Mouse (Mus musculus) embryonic facial prominence, embryonic 13.5 days (tissue): ENCODE results near the gene Arel1. TPM values are rescaled to one million over a fixed set of nuclear protein-coding genes. Genes with fewer than 3 reads are reported as not detected.

Experiments used
- ATAC-seq: fragments of 200-750 bp; cut with Nextera tagmentation; 2 replicates; pipeline ENCODE4 v1.8.0; 2017; ENCODE audit warnings: low read depth; ENCODE audit not compliant: insufficient number of reproducible peaks, insufficient read depth, low FRiP score, low TSS enrichment
- H3K27ac ChIP-seq: fragments of 300-500 bp; sonication (generic); 2 replicates; pipeline ENCODE4 v1.5.1; 2015; ENCODE audit warnings: moderate library complexity, mild to moderate bottlenecking, inconsistent platforms
- H3K27me3 ChIP-seq: fragments of 300-500 bp; sonication (generic); 2 replicates; pipeline ENCODE4 v1.6.1; 2015; ENCODE audit warnings: mild to moderate bottlenecking, inconsistent platforms
- H3K36me3 ChIP-seq: fragments of 300-500 bp; sonication (generic); 2 replicates; pipeline ENCODE4 v1.6.1; 2015; ENCODE audit warnings: mild to moderate bottlenecking, inconsistent platforms
- H3K4me1 ChIP-seq: fragments of 300-500 bp; sonication (generic); 2 replicates; pipeline ENCODE4 v1.6.1; 2015; ENCODE audit warnings: inconsistent platforms
- H3K4me2 ChIP-seq: fragments of 300-500 bp; sonication (generic); 2 replicates; pipeline ENCODE4 v1.6.1; 2015; ENCODE audit warnings: moderate library complexity, mild to moderate bottlenecking, inconsistent platforms
- H3K4me3 ChIP-seq: fragments of 300-500 bp; sonication (generic); 2 replicates; pipeline ENCODE4 v1.5.1; 2015; ENCODE audit warnings: mild to moderate bottlenecking, inconsistent platforms
- H3K9ac ChIP-seq: fragments of 300-500 bp; sonication (generic); 2 replicates; pipeline ENCODE4 v1.6.1; 2015; ENCODE audit warnings: mild to moderate bottlenecking, inconsistent platforms
- H3K9me3 ChIP-seq: fragments of 300-500 bp; sonication (generic); 2 replicates; pipeline ENCODE4 v1.6.1; 2016; ENCODE audit warnings: inconsistent platforms
- WGBS: fragments of 180-500 bp; shearing (Covaris S2); methylation state at CpG from one replicate; pipeline ENCODE4 v1.1.7; 2015; ENCODE audit warnings: mixed read lengths; 5-methylcytosine and 5-hydroxymethylcytosine counted together
- polyA plus RNA-seq: library from polyadenylated mRNA; unstranded; fragments of >200 nt; fragmentation: Nextera tagmentation; extraction: Ambion mirVana; gene quantifications from 2 replicates; pipeline ENCODE4 v1.2.1, GENCODE M21; 2015

Arel1 gene
- polyA plus RNA-seq, 1 experiment from 2014 or later, result 16.3 TPM

DNA sequence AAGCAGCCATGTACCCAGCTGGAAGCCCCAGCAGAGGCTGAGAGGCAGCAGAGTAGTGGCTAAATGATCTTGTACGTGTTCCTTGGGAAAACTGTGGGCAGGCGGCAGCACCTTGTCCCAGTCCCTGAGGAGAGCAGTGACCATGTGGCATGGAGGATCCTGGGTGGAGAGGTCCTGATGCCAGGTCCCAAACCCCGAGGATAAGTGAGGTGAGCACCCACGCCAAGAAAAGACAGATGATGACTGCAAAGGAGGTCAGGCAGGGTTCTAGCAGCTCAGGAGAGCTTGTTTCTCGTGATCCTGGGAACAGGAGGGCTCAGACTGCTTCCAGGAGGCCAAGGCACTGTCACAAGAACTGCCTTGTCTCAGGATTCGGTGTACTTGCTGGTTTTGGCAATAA is 51.9 kb downstream of the Arel1 start:
- Histone ChIP-seq H3K27ac (no peak overlapping the region), H3K9ac (no peak overlapping the region), H3K36me3 (peaks cover 64% of the 10 kb centered on the region), H3K9me3 (no peaks in the 10 kb centered on the region), H3K4me3 (no peak overlapping the region), H3K4me1 (peaks cover 20% of the 10 kb centered on the region), H3K4me2 (no peak overlapping the region), H3K27me3 (no peaks in the 10 kb centered on the region)
- WGBS, result 86% methylated on average over 6 of the region's 6 CpGs
- no peak for ATAC-seq

DNA sequence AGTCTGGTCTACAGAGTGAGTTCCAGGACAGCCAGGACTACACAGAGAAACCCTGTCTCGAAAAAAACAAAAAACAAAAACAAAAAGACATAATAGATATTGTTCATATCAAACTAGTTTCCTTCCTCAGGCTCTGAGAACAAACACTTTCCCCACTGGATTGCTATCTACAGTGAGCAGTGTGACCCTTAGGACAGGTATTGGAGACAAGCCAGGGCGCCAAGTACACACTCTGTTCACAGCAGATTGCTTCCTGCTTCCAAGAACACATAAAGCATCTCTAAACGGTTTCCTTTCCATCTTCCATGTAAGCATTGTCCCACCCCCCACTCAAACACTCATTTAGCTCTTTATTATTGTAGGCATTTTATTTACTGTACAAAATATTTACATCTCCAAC is 52.9 kb downstream of the Arel1 start:
- 82% methylated on average over 3 of the region's 3 CpGs for WGBS
- Histone ChIP-seq H3K4me3 (no peak overlapping the region), H3K9me3 (no peaks in the 10 kb centered on the region), H3K27me3 (no peaks in the 10 kb centered on the region), H3K4me2 (no peak overlapping the region), H3K36me3 (peaks cover 59% of the 10 kb centered on the region), H3K27ac (no peak overlapping the region), H3K9ac (no peak overlapping the region), H3K4me1 (peaks cover 25% of the 10 kb centered on the region)
- ATAC-seq, result no peak

DNA sequence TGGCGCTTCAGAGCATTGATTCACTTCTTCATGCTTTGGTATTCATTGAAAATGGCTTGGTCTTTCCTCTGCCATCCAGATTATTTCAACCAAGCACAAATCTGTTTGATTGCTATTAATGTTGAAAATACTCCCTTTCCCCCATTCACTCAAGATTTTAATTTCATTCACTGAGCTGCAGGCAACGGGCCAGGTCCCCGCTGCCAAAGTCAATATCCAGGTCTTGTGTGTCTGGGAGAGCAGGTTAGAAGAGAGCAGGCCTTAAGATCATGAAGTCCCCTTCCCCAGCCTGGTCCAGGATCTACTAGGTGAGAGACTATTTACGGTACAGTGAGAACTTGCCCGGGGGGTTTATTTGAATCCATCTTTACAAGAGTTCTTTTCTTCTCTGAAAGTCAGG is 55.7 kb downstream of the Arel1 start:
- Histone ChIP-seq H3K36me3 (peaks cover 33% of the 10 kb centered on the region), H3K9me3 (no peaks in the 10 kb centered on the region), H3K4me2 (no peak overlapping the region), H3K4me3 (no peak overlapping the region), H3K27ac (no peak overlapping the region), H3K9ac (no peak overlapping the region), H3K4me1 (peaks cover 25% of the 10 kb centered on the region), H3K27me3 (no peaks in the 10 kb centered on the region)
- WGBS, result 80% methylated on average over 5 of the region's 5 CpGs
- ATAC-seq, result no peak

DNA sequence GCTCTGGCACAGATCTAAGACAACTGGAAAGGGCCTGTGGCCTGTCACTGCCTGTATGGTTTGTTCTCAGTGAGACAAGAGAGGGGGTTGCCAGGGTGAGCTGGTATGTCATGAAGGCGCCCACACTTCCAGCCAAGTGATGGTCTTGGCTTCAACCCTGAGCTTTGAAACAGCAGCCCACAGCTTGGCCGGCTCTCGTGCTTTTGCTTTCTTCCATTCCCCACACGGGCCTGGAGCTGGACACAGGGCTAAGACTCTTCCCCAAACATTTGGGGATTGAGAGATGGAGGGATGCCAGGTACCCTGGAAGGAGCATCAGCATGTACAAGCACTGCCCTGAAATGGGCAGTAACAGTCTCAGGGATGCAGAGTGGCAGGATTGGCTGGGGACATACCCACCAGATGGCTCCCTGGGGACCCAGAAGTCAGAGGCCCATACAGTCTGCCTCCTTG is 58.0 kb downstream of the Arel1 start:
- Histone ChIP-seq H3K9ac (no peak overlapping the region), H3K4me3 (no peak overlapping the region), H3K4me1 (peaks cover 31% of the 10 kb centered on the region), H3K9me3 (no peaks in the 10 kb centered on the region), H3K4me2 (no peak overlapping the region), H3K27ac (no peak overlapping the region), H3K27me3 (no peaks in the 10 kb centered on the region), H3K36me3 (peaks cover 10% of the 10 kb centered on the region)
- ATAC-seq, result no peak
- 92% methylated on average over 4 of the region's 4 CpGs for WGBS

DNA sequence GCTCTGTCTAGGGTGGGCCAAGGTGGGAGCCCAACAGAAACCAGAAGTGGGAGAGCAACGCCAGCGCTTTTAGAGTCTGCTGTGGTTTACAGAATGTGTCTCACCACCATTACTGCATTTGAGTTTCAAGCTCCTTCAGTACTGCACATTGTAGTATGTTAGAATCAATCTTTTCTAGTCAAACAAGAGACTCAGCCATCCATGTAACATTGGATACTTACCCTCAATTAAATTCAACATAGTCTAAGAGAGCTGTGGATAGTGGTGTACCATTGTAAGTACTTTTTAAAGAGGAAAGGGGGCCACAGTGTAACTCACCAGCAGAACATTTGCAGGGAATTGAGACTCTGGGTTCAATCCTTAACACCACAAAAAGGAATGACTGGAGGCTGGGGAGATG is 59.1 kb downstream of the Arel1 start:
- H3K36me3 ChIP-seq, result no peaks in the 10 kb centered on the region
- WGBS, result 87% methylated on average over 2 of the region's 2 CpGs
- H3K4me2 ChIP-seq, result no peak overlapping the region
- no peak for ATAC-seq
- H3K4me3 ChIP-seq, result no peak overlapping the region
- peaks cover 41% of the 10 kb centered on the region for H3K4me1 ChIP-seq
- H3K9me3 ChIP-seq, result no peaks in the 10 kb centered on the region
- no peaks in the 10 kb centered on the region for H3K27me3 ChIP-seq
- H3K27ac ChIP-seq, result no peak overlapping the region
- no peak overlapping the region for H3K9ac ChIP-seq

DNA sequence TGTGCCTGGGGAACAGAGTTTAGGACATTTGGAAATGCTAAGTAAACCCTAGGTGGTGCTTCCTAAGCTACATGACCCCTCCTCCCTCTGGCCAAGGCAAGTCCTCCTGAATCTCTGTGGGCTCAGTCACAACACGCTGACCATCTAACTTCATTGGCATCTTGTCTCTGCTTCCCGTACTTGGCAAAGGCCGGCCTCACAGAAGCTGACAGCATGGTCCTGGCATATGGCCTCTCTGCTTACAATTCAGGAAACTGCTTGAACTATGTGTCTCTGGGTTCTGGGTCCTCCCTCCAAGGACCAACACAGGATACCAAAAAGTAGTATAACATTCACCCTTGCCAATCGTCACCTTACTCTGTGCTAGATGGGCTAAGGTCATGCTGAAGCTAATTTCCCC is 60.6 kb downstream of the Arel1 start:
- H3K9me3 ChIP-seq, result no peaks in the 10 kb centered on the region
- H3K9ac ChIP-seq, result no peak overlapping the region
- no peaks in the 10 kb centered on the region for H3K36me3 ChIP-seq
- H3K27ac ChIP-seq, result no peak overlapping the region
- H3K4me1 ChIP-seq, result peaks cover 34% of the 10 kb centered on the region
- ATAC-seq, result no peak
- WGBS, result 96% methylated on average over 4 of the region's 4 CpGs
- no peak overlapping the region for H3K4me2 ChIP-seq
- no peaks in the 10 kb centered on the region for H3K27me3 ChIP-seq
- H3K4me3 ChIP-seq, result no peak overlapping the region

DNA sequence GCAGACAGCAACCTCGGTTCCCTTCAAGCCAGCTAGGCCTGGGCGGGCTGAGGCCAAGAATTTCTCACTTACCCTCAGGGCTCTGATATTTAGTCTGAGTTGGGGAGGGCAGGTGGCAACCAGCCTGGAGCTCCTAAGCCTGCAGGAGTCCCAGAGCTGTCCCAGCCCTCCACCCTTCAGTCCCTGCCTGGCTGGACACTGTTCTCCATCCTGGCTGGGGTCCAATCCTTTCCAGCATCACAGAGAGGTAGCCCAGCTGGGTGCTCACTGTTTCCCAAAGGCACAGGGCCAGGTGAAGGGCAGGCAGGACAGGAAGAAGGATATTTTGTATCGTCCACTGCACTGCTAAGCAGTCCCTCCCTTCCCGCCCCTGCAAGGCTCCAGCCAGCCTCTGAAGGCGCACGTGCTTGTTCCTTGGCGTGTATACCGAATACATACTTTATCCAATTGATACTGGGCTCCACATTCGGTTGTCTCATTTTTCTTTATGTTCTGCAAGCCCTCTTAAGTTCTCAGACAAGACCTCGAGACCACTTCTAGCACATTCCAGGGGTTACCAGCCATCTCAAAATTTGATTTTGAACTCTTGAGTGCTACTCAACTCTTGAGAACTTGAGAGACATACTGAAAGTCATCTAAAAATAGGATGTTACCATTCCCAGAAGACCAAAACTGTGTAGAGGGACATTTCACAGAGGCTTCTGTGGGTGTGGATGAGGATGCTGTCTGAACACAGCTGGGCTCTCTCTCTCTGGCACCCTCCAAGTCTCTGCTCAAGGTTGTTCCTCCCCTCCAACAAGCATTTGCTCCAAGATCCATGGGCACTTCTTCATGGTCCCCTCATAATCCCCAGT is 62.8 kb downstream of the Arel1 start:
- Histone ChIP-seq H3K4me1 (peaks cover 17% of the 10 kb centered on the region), H3K9ac (no peak overlapping the region), H3K27me3 (no peaks in the 10 kb centered on the region), H3K9me3 (no peaks in the 10 kb centered on the region), H3K4me2 (0 out of 2 replicates have a peak overlapping the region, but pooled peaks have one; percentile 3), H3K36me3 (no peaks in the 10 kb centered on the region), H3K4me3 (no peak overlapping the region), H3K27ac (peak overlapping the region; percentile 73)
- peak; percentile 52; the same call in 1 of the 2 replicates for ATAC-seq
- WGBS, result 59% methylated on average over 10 of the region's 10 CpGs

DNA sequence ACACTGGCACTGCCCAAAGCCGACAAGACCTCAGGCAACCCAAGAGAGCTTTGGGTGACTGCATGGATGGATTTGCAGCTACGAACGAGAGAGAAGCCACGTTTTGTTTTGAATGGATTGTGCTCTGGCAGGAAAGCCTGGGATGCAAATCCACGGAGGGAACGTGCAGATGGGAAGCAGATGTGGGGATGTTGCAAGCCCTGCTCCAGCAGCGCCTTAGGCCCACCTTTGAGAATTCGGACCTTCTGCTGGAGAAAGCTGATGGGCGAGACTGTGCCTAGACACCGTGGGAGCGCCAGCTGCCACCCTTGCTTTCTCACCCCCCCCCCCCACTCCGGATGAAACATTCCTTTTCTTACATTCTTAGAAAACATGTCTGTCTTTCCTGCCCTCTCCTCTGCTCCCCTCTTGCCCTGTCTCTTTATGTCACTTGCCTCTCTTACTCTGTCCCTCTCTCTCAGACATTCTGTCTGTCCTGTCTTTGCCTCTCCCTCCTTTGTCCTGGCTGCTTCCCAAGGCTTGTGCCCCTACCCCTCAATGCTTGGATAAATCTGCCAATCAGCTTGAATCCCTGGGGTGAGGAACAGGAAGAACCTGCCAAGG is 63.6 kb downstream of the Arel1 start:
- H3K36me3 ChIP-seq, result no peaks in the 10 kb centered on the region
- ATAC-seq, result peak; percentile 56; the same call in 1 of the 2 replicates
- no peaks in the 10 kb centered on the region for H3K9me3 ChIP-seq
- 29% methylated on average over 12 of the region's 12 CpGs for WGBS
- no peak overlapping the region for H3K9ac ChIP-seq
- no peak overlapping the region for H3K4me3 ChIP-seq
- H3K4me1 ChIP-seq, result peaks cover 17% of the 10 kb centered on the region
- peak overlapping the region; percentile 73 for H3K27ac ChIP-seq
- H3K4me2 ChIP-seq, result peak overlapping the region; percentile 3; the same call in 1 of the 2 replicates
- no peaks in the 10 kb centered on the region for H3K27me3 ChIP-seq

DNA sequence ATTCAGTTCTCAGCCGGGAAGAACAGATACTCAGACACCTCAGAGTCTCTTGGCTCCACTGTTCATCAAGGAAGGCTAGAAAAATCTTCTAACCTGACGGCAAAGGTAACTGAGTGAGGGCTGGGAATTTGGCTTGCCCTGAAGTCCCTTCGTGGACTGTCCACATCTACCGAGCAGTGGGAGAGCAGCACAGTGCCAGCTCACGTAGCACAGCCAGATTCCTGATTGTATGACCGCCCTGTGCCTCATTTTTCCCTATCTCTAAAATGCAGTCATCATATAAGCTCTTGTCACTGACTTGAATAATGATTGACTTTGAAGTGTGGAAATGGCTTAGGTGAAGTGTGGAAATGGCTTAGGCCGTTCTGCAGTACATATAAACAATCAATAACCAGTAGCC is 66.3 kb downstream of the Arel1 start:
- no peak overlapping the region for H3K9ac ChIP-seq
- WGBS, result 79% methylated on average over 7 of the region's 7 CpGs

DNA sequence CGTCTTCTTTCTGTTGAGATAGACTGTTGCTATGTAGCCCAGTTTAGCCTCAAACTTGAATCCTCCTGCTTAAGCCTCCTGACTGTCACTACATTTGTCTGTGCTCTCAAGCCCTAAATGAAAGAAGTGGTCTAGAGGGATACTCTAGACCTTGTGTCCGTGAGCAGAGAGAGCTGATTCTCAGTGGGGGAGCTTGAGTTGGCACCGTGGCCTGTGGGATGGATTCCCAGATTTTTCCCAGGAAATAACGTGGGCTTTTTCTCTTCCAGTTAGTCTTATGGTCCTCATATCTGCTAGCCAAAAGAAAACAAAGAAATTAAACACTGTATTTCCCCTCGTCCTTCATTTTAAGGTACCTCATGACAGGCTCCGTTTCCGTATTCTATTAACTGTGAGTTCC is 70.4 kb downstream of the Arel1 start:
- no peaks in the 10 kb centered on the region for H3K9me3 ChIP-seq
- H3K27me3 ChIP-seq, result peaks cover 3% of the 10 kb centered on the region; the same call in 1 of the 2 replicates
- no peak overlapping the region for H3K9ac ChIP-seq
- 77% methylated on average over 7 of the region's 7 CpGs for WGBS
- H3K4me1 ChIP-seq, result no peaks in the 10 kb centered on the region
- H3K4me3 ChIP-seq, result no peak overlapping the region
- no peak for ATAC-seq
- no peak overlapping the region for H3K27ac ChIP-seq
- no peak overlapping the region for H3K4me2 ChIP-seq
- H3K36me3 ChIP-seq, result no peaks in the 10 kb centered on the region

More for the DNA sequence above, 66.3 kb downstream of the Arel1 start:
- no peaks in the 10 kb centered on the region for H3K36me3 ChIP-seq
- no peak overlapping the region for H3K4me3 ChIP-seq
- 0 out of 2 replicates have a peak, but pooled peaks cover 3% of the 10 kb centered on the region for H3K27me3 ChIP-seq
- H3K27ac ChIP-seq, result no peak overlapping the region
- no peak for ATAC-seq
- peaks cover 17% of the 10 kb centered on the region for H3K4me1 ChIP-seq
- H3K4me2 ChIP-seq, result no peak overlapping the region
- no peaks in the 10 kb centered on the region for H3K9me3 ChIP-seq

DNA sequence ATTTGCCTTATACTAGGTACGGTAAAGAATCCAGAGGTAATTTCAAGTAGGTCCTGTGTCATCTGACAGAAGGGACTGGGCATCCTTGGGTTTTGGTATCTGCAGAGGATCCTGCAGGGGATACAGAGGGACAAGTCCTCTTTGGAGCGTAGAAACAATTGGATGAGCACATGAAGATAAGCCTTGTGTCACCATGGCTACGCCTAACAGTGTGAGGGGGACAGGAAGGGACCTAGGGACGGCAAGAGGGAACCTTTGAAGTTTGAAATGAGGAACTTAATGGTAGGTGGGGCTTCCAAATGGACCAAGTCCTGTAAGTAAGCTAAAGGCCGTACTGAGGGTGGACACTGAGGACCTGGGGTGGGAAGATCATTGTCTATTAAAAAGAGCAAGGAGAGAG is 73.4 kb downstream of the Arel1 start:
- ATAC-seq, result no peak
- no peaks in the 10 kb centered on the region for H3K9me3 ChIP-seq
- H3K4me1 ChIP-seq, result peaks cover 14% of the 10 kb centered on the region
- H3K36me3 ChIP-seq, result no peaks in the 10 kb centered on the region
- no peak overlapping the region for H3K9ac ChIP-seq
- 74% methylated on average over 5 of the region's 5 CpGs for WGBS
- no peak overlapping the region for H3K27ac ChIP-seq
- no peak overlapping the region for H3K4me2 ChIP-seq
- H3K4me3 ChIP-seq, result no peak overlapping the region
- peaks cover 3% of the 10 kb centered on the region; the same call in 1 of the 2 replicates for H3K27me3 ChIP-seq

DNA sequence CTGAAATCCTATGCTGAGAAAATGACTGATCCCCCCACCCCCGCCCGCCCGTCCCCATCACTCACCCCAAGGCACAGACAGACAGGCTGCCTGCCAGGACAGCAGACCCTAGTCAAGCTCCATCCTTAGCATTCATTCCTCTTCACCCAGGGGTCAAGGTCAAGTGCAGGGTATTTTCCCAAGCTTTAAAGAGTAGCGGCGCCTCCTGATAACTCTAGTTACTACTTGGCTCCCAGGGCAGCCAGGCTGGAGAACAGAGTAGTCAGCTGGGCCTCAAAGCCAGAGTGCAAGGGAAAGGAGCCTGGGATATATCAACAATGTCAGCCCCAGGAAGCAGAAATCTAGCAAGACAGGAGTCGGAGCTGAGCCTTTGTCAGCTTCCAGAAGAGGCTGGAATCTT is 74.5 kb downstream of the Arel1 start:
- WGBS, result 76% methylated on average over 6 of the region's 6 CpGs
- Histone ChIP-seq H3K4me3 (no peak overlapping the region), H3K27me3 (peaks cover 3% of the 10 kb centered on the region; the same call in 1 of the 2 replicates), H3K9ac (no peak overlapping the region), H3K36me3 (no peaks in the 10 kb centered on the region), H3K27ac (no peak overlapping the region), H3K4me2 (no peak overlapping the region), H3K4me1 (peaks cover 15% of the 10 kb centered on the region), H3K9me3 (no peaks in the 10 kb centered on the region)
- no peak for ATAC-seq
